Mouse (Mus musculus): ENCODE measurements around the gene Olfr1366.
"Not testable (repeated sequence)": the region's sequence is repeated elsewhere in the genome, so short reads cannot be mapped to it uniquely, and the experiment has no call there.

Gene Olfr1366

GRCm38 (mm10) chr13:21542708-21543107 lies at the start of gene Olfr1366:
Olfr1366 (minus strand) TSS chr13:21542808.
- no peak for DNase-seq (ENCODE audit: low spot score in 2 of 2)

DNA sequence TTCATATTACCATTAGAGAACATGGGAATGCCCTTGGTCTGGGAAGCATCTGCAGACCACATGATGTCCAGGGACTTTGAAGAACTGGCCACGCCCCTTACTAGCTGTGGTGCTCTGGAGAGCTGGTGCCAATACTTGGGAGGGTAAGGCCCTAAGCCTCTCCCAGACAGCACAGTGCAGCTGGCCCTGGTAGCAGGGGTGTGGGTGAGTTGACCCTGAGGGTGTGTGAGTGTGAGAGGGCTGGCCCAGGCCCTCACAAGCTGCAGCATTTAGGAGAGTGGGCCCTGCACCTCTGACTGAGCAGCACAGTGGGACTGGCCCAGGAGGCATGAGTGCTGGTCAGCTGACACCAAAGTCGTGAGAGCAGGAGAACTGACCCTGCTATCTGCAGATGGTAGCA lies 49.0 kb upstream of the Olfr1366 start:
- DNase-seq (ENCODE audit: low spot score in 2 of 2) = no peak

DNA sequence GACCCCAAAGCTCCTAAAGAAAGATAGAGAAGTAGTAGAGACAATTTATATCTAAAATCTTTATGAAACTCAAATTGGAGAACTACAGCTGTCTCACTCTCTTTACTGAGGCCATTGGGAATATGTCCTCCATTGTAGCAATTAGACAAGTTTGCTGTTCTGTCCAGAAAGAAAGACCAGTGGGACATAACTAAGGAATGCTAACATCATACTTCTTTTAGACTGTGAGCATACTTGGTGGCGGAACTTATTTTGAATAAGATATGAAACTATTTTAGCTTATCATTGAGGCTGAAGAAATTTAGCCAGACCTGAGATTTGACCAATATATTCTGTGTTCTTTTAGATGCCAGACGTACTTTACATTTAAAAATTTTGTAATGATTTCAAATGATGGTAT lies 39.1 kb upstream of the Olfr1366 start, which contains the start of gene Olfr1364:
Olfr1364 (minus strand) TSS at position 101 of the 400 bp plus-strand sequence.
- no peak for DNase-seq (ENCODE audit: low spot score in 2 of 2)

GRCm38 (mm10) chr13:21559793-21560192 lies 17.2 kb upstream of the Olfr1366 start, which contains the start of gene Olfr1535:
Olfr1535 (minus strand) TSS chr13:21559893.
- no peak for DNase-seq (ENCODE audit: low spot score in 2 of 2)

DNA sequence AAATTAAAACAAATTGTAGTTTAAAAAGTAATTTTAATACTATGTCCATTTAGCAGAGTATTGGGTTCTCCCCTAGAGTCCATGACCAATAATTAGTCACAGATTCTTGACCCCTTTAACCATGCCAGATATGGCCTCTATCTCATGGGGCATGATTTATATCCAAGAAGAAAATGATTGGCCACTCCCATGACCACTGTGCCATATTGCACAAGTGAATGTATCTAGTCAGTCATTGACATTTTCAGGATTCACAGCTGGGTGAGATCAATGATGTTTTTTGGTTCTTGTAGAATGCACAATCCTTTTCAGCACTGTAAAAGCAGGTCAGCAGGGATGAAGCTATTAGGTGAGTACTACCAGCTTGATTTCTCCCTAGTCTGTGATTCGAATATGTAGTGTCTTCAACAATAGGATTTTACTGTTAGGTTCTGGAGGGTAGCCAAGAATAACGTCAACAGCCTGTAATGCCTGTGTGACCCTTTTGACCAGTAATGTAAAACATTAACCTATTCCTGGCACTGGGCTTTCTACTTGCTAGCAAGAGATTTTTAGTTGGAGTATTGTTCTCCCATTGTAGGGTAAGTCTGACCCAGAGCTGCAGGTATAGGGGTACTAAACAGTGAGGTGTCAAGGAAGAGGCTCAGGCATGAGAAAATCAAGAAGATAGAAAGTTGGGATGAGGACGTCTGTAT lies 8.0 kb upstream of the Olfr1366 start:
- no peak for DNase-seq (ENCODE audit: low spot score in 2 of 2)

- DNase-seq (ENCODE audit: low spot score in 2 of 2) = no peak
Observed at GRCm38 (mm10) chr13:21549487-21549886, 6.9 kb upstream of the Olfr1366 start.

GRCm38 (mm10) chr13:21530781-21531201 lies 11.8 kb downstream of the Olfr1366 start, which contains the start of gene Zkscan8:
Zkscan8 (minus strand) TSS chr13:21531120.
- DNase-seq (ENCODE audit: low spot score in 2 of 2) = peak; percentile 69 to 79

DNA sequence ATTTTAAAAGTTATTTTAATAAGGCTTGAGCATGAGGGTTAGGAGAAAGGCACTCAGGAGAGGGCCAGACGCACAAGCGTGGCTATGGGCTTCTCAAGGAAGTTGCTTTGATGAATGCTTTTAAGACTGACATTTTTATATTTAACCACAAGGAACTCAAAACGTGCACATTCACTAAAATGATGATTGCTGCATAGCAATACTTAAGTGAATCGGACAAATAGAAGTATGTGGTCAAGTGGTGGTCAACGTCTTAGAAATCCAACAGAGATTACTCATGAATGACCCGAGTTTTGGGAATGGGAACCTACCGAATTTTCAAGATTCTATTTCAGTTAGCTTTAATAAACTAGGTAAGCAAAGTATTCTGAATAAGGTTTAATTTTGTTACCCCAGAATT lies 12.5 kb downstream of the Olfr1366 start:
- no peak for DNase-seq (ENCODE audit: low spot score in 2 of 2)

DNA sequence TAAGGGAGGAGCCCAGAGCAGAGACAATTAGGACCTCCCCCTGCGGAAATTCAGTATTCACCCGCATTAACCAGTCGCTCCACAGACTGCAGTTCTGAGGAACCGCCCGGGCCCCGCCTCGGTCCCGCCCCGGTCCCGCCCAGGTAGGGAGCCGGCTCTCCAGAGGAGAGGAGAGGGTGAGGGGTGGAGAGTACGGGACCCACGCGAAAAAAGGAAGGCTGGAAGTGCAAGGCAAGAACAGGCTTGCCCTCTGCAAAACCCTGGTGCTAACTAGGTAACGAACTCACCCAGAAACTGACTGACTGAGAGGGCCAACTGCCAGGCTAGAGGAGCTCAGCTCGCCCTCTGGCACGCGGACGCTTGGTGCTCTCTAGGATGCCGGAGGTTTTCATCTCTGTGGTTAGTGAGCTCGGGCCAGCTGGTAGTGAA lies 36.4 kb downstream of the Olfr1366 start:
- DNase-seq (ENCODE audit: low spot score in 2 of 2) = peak; percentile 36 to 72

DNA sequence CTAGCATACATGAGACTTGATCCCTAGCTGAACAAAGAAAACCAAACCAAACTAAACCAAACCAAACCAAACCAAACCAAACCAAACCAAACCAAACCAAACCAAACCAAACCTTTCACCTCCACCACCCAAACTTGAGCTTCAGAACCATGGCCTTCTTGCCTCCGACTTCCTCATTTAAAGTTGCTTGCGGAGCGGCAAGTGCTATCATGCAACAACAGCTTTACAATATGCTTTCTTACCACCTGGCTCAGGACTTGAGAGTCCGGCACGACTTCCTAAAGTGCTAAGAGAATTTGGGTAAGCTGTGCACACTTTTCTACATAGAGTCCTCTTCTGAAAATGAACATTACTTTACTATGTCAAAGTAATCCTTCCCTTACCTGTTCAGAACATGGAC lies 40.3 kb downstream of the Olfr1366 start:
- DNase-seq (ENCODE audit: low spot score in 2 of 2) = no peak

- DNase-seq (ENCODE audit: low spot score in 2 of 2) = not testable (repeated sequence)
Observed at GRCm38 (mm10) chr13:21501182-21501581, 41.4 kb downstream of the Olfr1366 start, which contains the start of gene Gm11273. Gm11273 (minus strand) TSS chr13:21501418.

DNA sequence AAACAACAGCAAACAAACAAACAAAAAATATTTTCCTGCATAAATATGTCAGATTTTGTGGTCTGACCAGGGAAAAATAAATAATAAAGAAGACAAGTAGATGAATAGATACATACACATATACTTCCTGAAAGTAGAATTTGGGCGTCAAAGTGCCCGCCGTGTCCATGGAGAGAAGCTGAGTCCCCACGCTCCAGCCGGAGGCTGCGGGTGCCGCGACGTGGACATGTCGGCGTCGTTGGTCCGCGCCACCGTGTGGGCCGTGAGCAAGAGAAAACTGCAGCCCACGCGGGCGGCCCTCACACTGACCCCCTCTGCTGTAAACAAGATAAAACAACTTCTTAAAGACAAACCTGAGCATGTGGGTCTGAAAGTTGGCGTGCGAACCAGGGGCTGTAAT lies 47.5 kb downstream of the Olfr1366 start, which contains the start of gene AK157302:
AK157302 (plus strand) TSS at position 144 of the 400 bp plus-strand sequence.
- no peak for DNase-seq (ENCODE audit: low spot score in 2 of 2)

GRCm38 (mm10) chr13:21492847-21493246 lies 49.8 kb downstream of the Olfr1366 start:
- DNase-seq (ENCODE audit: low spot score in 2 of 2) = no peak

DNA sequence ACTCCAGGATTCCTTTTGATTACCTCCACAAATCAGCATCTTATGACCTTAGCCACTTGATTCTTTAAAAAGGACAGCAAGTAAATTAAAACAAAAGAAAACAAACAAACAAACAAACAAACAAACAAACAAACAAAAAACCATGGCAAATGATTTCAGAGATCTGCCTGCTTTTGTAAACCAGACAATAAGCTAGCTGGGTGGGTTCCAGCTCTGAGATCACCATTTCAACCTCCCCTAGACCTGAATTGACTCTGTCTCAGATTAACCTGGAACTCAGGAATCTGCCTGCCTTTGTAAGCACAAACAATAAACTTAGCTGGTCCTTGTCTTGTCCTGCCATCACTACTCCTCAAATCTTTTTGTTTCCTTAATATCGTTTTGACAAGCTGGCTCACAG lies 55.7 kb downstream of the Olfr1366 start:
- DNase-seq (ENCODE audit: low spot score in 2 of 2) = no peak

Data from cerebellum, postnatal 4 days (tissue).